Mouse (Mus musculus) MEL (cell line): Measurements from ENCODE around the gene Tmpo.

Source experiments
- POLR2A ChIP-seq, 2 experiments: IDR thresholded peaks; 2 replicates each; pipeline ENCODE4 v1.6.1; 2011 to 2012; ENCODE audit warnings: low read length in 2 of 2, mild to moderate bottlenecking in 2 of 2, control low read depth in 1 of 2, improper control_type of control experiment in 1 of 2, low read depth in 1 of 2, moderate library complexity in 1 of 2; ENCODE audit not compliant: control insufficient read depth in 1 of 2, insufficient read depth in 1 of 2, poor library complexity in 1 of 2
- POLR2AphosphoS2 ChIP-seq: IDR thresholded peaks from 2 replicates; pipeline ENCODE4 v1.6.1; 2011; ENCODE audit warnings: low read length, improper control_type of control experiment

GRCm38 (mm10) chr10:91181461-91182288 lies 560 bp upstream of the Tmpo start:
- TF ChIP-seq POLR2A (IDR thresholded peaks at IDR 0.05; ENCODE audit: control insufficient read depth in 1 of 2, insufficient read depth in 1 of 2, low read depth in 1 of 2, low read length in 2 of 2, poor library complexity in 1 of 2) (peak; percentile 89 to 95), POLR2AphosphoS2 (no peak)
